Mouse (Mus musculus) megakaryocyte progenitor cell, adult 5-6 weeks (primary cell): ENCODE measurements around the gene Robo2. TPM values are rescaled to one million over a fixed set of nuclear protein-coding genes. Genes with fewer than 3 reads are reported as not detected.

ENCODE experiments used
- ATAC-seq: replicated peaks from 2 replicates; pipeline ENCODE4 v1.8.0; 2016; ENCODE audit warnings: mild to moderate bottlenecking, moderate TSS enrichment, inconsistent platforms; ENCODE audit not compliant: poor library complexity
- total RNA-seq, 2 experiments: library from RNA; stranded (forward) in 1 of 2; stranded (reverse) in 1 of 2; fragments of 157-497, 149-512 nt in 1 of 2; fragments of 200-1000 nt in 1 of 2; gene quantifications; 2 replicates each; pipeline versions ENCODE4 v1.2.3 to v1.2.4; 2015 to 2017

The Robo2 gene
- total RNA-seq, 2 experiments from 2014 or later, result not detected

DNA sequence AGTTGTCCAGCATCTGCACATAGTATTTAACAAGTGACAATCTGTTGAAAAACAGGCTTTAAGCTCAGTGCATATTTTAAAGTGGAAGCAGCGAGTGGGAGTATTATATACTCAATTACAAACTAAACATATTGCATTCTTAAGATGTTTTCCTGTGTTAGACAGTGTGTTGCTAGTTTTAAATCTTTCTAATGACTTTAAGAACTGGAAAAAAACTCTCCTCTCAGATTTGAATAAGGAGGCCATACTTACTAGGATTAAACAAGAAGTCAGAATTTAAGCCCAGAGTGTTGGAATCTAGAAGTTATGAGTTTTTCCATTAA lies 453.1 kb downstream of the Robo2 start:
- ATAC-seq, result no peak

DNA sequence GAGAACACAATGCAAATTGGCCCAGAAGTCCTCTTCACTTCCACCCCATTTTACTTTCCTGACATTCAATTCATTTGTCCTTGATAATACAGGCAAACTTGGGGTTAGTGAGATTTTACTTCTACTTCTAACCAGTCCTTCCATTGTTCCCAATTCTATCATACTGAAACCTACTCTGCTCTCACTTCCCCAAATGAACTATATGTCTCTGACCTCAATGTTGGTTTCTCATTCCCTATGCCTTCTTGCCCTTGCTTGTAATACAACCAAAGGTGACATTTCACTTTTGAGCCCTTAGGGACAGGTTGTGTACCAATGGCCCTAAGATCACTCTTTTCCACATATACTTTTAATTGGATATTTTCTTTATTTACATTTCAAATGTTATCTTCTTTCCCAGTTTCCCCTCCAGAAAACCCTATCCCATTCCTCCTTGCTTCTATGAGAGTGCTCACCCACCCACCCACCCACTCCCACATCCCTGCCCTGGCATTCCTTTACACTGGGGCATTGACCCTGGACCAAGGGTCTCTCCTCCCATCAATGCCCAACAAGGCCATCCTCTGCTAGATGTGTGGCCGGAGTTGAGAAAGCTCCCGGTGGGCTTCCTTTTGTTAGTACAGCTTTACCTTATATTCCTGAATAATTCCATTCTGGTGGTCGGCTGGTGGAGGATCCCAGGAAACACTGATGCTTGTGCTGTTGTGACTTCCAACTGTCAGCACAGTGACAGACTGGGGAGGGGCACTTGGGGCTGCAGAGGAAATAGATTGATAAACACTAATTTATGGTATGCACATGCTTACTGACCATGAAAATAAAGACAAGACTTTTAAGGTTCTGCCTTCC lies 453.7 kb downstream of the Robo2 start:
- ATAC-seq, result peak; percentile 75

DNA sequence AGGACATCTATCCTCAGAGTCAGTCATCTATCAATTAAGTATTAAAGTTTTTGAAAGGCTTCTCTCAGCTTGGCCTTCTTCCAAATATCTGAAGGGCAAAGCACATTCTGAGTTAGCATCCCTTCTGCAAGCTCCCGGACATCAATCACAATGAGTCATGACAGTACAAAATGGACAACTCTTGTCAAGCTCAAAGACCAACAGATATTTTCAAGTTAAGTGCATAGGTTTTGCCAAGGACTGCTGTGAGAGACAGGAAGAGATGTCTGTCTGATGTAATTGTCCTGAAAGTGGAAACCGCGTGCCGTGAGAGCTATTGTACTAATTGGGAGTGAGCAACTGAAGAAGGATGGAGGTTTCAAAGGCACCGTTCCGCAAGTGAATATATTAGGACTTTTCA lies 465.5 kb downstream of the Robo2 start:
- no peak for ATAC-seq

DNA sequence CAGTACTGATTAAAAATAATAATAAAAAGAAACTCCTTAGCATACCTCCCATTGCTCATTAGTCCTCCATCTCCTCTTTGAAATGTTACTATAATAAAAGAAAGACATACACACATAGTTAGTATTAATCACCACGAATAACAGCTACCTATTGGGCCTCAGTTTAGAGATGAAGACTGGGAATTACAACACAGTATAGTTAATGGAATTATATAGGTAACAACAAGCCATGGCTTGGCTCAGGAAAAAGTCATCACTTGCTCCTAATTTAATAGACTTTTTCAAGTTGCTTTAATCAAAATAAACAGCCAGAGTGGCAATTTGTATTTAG lies 471.4 kb downstream of the Robo2 start:
- ATAC-seq, result no peak

DNA sequence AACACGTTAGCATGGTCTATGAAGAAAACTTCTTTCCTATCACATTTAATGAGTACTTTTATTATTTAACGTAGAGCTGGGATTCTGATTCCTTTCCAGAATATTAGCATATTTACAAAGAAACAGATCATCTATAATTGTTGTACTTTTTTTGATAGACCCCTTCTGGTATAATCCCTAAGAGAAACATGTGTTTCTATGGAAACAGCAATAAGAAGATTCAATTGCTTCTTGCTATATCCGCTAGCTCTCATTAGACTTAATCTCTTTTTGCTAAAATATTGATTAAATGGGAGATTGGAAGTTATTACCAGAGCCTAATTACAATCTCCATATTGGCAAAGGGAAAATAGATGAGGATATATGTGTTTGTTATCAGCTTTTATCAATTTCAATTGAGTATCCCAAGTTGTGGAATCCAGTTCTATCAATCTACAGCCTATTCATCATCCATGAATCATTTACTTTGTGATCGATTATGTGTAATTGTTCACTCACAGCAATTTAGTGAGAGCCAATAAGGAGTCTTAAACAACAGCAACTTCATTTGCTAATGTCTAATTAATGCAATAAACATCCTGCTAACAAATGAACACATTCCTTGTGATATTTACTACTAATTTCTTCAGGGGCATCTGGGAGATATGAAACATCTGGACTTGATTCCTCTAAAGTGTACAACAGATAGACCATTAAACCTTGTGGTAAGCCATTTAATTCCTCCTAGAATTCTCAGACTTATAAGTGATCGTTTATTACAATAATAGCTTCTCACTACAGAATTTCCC lies 472.0 kb downstream of the Robo2 start:
- no peak for ATAC-seq

DNA sequence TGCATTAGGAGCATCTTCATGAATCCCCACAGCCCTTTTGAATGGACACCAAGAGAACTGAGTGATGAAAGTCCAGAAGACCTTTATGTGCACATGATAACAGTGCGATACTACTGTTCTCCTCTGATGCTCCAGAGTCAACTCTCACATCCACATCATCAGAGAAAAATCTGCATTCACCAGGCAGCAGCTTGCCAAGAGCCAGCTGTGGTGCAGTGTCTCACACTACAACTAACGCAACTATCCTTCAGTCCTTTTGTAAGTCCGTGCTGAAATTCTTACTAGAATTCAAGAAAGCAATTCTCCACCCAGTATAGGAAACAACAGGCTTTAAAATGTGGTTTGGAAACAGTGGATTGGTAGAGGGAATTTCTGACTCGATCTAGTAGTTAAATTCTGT lies 481.3 kb downstream of the Robo2 start:
- no peak for ATAC-seq

DNA sequence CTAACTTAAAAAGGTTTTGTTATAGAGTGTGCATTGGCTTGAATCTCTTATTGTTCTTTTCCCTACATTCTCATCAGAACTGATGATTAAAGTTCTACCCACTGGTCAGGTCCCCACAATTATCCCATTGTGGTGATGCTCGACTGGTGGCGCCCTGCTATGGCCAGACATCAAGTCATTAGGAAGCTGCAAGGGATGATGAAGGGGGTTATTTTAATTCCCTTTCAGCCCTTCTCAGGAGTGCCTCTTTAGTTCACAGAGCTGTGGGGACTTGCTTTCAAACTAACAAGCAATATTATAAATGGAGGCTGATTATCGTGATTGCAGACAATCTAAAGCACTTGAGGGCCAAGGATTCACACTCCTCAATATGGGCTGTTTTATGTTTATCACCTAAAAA lies 484.1 kb downstream of the Robo2 start:
- ATAC-seq, result no peak

DNA sequence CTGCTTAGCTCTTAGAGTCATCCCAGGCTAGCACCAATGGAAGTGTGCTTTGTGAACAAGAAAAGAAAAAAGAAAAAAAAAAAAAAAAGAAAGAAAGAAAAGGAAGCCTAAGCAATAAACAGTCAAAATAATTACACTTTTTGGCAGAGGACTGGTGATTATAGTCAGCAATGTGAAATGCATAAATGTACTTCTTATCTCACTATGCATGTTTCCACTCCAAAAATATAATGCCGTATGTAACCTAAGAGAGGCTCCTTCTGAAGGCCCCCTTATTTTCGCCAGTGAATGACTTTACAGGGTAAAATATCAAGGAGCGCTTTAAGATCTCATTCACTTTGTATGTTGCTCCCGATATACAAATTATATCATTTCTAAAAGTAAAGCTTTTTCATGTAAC lies 496.2 kb downstream of the Robo2 start:
- no peak for ATAC-seq

DNA sequence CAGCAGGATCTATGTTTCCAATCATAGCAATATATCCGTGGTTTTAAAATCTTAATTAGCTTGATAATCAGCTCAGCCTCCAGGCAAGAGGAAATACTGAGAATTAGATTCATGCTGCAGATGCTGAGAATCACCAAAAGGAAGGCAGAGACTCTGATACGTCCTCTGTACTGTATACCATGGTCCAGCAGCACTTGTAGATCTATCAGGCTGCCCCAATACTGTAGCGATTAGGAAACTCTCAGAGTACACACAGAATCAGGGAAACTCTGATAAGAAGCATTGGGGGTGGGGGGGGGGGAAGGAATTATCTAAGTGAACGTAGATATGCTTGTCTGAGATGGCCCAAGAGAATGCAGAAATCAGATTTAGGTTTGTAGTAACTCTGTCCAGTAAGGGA lies 496.7 kb downstream of the Robo2 start:
- ATAC-seq, result no peak

DNA sequence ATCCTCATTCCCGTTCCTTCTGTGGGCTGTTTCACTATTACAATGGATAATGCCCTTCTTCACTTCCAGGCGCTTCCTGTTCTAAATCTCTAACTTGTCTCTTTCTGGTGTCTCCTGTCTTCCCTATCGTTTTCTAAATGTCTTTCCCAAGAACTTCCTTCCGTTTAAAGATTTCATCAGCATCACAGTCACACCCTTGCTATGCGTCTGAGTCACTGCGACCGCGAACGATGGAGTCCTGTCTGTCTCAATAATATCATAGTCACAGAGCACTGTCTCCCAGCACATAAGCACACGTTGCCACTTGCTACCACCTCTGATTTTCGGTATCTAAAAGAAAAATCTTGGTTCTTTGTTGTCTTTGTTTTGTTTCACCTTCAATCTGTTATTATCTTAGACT lies 503.1 kb downstream of the Robo2 start:
- ATAC-seq, result no peak

DNA sequence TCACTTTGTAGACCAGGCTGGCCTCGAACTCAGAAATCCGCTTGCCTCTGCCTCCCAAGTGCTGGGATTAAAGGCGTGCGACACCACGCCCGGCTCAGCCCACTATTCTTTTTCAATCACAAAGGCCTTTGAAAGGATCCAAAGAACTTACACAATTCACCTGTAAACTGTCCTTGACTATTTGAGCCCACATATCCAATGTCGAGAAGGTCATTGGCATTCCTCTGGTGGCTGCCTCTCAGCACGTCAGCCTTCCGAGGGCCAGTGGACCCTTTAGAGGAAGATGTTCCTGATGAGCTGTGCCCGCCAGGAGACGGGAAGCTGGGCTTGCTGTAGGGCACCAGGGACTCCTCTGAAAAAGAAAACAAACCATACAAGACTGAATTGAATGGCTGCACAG lies 514.8 kb downstream of the Robo2 start:
- no peak for ATAC-seq

DNA sequence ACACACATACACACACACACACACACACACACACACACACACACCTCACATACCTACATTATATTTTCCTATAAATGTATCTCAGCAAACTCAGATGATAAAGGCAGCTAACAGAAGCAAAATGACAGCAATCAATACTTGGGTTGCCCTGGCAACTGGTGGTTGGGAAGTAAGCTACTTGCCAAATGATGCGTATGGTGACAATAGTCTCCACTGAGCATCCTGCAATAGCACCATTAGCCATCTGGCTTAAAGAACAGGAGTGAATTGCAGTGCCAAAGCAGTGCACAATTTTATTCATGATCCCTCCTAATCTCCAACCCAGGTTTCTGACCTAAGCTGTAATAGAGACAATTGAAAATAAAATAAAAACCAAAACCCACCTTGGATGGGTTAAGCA lies 529.7 kb downstream of the Robo2 start:
- no peak for ATAC-seq

DNA sequence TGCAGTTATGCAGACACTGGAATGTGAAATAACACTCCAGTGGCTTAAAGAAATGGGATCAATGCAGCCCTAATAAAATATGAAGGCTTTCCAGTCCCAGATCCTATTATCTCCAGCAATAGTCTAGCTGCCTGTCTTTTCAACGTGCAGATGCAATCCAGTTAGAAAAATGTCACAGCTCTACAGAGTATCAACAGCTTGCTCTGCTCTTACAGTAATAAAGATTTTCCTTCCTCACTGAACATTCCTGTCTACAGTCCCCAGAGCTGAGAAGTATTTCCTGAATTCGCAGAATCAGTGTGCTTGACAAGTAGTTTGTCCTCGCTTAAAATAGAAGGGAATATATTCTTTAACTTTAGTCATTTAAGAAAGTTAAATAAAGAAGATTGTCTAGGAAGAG lies 533.7 kb downstream of the Robo2 start:
- ATAC-seq, result no peak

DNA sequence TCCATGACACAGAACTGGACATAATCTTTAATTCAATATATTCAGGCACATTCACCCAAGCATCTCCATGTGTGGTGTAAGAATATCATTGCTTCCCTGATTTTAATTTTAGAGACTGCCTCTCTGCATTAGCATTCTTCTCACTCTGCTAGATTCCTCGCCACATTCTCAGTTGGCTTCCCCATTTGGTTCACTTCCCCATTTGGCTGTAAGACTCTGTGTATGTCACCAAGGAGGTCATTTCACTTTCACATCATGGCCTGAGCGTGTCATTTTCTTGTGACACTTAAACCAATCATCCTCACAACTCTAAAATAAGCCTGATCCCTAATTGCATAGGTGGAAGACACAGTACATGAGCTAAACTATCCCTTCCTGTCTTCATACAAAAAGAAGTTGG lies 536.6 kb downstream of the Robo2 start:
- ATAC-seq, result peak; percentile 96

DNA sequence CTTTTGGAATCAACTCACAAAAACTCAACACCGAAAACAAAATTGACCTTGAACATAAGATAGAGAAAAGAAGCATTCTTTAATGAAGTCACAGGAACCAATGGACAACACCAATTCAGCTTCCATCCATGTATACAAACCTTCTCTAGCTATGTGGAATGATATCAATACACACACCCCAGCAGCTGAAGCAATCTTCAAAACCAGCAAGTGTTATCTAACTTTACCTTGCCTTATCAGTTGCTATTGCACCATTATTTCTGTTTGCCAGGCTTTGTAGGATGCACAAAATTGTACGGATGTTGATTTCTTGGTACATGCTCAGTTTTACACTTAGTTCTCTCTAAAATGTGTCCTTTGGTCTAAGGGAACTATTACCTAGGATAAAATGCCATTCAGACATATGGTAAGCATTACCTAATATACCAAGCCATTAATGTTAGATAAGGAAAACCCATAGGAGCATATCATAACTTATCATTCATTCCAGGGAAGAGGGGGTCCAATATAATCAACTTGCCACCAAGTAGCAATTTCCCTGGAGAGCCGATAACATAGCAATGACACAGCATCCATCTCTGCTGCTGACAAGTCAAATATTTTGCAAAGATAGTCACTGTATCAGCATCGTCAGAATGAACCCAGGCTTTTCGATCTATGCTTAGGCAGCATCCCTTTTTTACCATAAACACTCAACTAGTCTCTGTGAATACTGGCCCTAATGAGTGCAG lies 537.6 kb downstream of the Robo2 start:
- ATAC-seq, result no peak; the same call in 1 of the 2 replicates

DNA sequence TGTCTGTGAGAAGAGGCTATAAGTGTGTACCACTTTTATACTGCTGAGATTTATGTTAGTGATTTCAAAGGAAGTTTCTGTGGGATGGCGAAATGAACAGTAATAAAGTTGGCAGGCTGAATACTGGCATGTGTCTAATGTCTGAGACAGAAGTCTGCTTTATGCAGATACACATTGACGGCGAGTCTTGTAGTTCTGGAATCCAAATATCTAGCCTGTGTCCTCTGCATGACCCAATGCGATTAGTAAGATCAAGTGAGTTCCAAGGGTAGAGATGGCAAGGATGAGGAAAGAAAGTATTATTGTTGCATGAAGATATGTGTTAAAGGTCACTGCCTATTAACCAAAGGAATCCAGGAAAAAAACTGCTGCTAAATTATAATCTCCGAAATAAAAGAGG lies 541.3 kb downstream of the Robo2 start:
- no peak for ATAC-seq

DNA sequence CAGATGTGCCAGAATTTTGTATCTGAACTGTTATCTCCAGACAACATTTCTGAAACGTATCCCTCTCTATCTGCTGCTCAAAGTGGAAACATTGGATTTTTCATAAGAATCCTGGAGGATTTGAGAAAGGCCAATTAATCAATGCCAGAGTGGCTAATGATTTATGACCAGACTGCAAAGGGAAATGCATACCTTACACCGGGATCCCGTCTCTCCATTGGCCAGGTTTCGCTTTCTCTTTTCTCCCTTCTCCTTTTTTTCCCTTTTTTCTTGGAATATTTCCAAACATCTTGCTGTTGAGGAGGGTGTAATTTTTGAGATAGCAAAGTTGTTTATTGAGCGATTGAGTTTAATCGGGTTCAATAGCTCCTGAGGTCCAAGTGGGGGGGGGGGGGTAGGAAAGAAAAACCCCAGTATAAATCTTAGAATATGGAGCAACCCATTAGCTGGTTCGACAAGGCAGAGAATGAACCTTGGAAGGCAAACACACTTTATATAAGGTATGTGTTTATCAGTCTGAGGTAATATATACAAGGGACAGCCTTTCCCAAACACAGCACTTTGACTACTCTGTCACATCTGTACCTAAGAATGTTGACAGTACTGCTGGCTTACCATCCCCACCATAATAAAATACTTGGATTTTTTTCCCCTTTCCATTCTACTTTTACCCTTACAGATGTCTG lies 542.0 kb downstream of the Robo2 start:
- no peak for ATAC-seq

DNA sequence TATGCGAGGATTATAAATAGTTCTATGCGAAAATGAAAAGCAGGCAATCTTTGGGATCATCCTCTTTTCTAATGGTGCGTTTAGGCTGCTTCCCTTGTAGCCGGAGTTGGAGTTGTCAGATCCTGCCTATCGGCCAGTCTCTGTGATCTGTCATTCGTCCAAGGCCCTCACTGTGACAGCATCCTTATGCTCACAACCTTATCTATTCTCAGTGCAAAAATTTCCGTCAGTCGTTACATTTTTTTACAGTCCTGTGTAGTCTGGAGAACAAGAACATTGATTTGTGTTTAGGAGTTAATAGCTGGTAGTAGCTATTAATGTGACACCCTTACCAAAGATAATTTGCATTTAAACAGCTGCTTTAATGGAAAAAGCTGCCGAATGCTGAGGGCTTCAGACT lies 547.0 kb downstream of the Robo2 start:
- no peak for ATAC-seq

DNA sequence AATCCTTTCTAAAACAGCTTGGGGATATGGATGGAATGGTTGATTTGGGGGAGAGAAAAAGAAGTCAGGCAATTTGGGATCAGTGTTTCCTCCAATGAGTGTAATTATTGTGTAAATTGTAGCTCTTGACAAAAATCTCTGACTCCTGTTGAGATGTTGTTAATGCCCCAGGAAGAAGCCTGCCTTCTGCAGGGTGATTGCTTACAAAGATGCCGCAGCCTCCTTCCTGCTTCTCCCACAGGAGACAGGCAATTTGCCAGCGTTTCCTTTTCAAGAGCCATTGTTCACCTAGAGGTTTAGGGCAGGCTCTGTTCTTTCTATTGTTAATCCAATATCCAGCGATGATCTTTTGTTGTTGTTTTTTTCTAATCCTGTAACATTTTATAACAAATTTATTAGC lies 547.9 kb downstream of the Robo2 start:
- peak; percentile 44; the same call in 1 of the 2 replicates for ATAC-seq

DNA sequence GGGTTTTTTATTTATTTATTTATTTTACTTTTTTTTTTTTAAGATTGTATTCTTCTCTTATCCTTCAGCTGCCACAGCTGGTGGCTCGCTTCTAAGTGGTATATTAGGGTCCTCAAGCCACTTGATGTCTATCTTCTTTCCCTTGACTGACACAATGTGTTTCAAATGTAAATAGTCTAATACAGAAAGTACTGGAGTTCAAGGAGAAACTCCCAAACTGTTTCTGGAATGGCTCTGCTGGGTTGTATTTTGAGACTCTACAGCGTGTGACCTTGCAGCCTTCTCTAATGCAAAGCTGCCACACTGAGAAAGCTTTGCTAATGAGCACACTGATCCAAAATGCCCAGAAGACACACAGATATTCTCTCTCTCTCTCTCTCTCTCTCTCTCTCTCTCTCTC lies 552.9 kb downstream of the Robo2 start:
- ATAC-seq, result no peak

DNA sequence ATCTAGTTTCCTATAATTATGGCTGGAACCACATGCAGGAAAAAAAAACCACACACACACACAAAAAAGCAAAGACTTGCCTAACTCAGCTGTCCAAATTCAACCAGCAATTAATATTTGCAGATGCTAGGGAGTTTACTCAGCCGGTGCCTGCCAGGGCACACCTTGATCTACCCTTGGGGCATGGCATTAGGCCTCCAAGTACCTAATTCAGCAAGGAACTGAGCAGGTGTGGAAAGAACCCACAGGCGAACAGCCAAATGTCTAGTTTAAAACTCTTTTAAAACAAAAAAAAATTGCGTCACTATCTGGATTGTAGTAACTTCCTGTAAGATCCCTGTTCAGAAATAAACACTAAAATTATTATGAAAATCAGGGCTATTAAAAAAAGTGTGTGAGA lies 555.8 kb downstream of the Robo2 start:
- ATAC-seq, result no peak
